Mouse (Mus musculus) heart, embryonic 15.5 days (tissue): ENCODE measurements around the gene Dctd. TPM values are rescaled to one million over a fixed set of nuclear protein-coding genes. Genes with fewer than 3 reads are reported as not detected.

ENCODE experiments used
- ATAC-seq: fragments of 200-750 bp; cut with Nextera tagmentation; replicated peaks from 2 replicates; pipeline ENCODE4 v1.8.0; 2017; ENCODE audit warnings: low read depth, moderate TSS enrichment; ENCODE audit not compliant: insufficient number of reproducible peaks, insufficient read depth, low FRiP score
- H3K27ac ChIP-seq: fragments of 300-500 bp; sonication (generic); 2 replicates; pipeline ENCODE4 v1.5.1; 2015; ENCODE audit warnings: mild to moderate bottlenecking, inconsistent platforms
- H3K27me3 ChIP-seq: fragments of 300-500 bp; sonication (generic); 2 replicates; pipeline ENCODE4 v1.6.1; 2015; ENCODE audit warnings: inconsistent platforms
- H3K36me3 ChIP-seq: fragments of 300-500 bp; sonication (generic); 2 replicates; pipeline ENCODE4 v1.6.1; 2015; ENCODE audit warnings: mild to moderate bottlenecking, inconsistent platforms
- H3K4me1 ChIP-seq: fragments of 300-500 bp; sonication (generic); replicated peaks from 2 replicates; pipeline ENCODE4 v1.6.1; 2015; ENCODE audit warnings: inconsistent platforms
- H3K4me2 ChIP-seq: fragments of 300-500 bp; sonication (generic); 2 replicates; pipeline ENCODE4 v1.6.1; 2015; ENCODE audit warnings: inconsistent platforms, mild to moderate bottlenecking, moderate library complexity
- H3K4me3 ChIP-seq: fragments of 300-500 bp; sonication (generic); 2 replicates; pipeline ENCODE4 v1.5.1; 2015; ENCODE audit warnings: mild to moderate bottlenecking, inconsistent platforms
- H3K9ac ChIP-seq: fragments of 300-500 bp; sonication (generic); 2 replicates; pipeline ENCODE4 v1.6.1; 2015; ENCODE audit warnings: mild to moderate bottlenecking, inconsistent platforms
- H3K9me3 ChIP-seq: fragments of 300-500 bp; sonication (generic); replicated peaks from 2 replicates; pipeline ENCODE4 v1.6.1; 2016; ENCODE audit warnings: inconsistent platforms
- WGBS: fragments of 180-500 bp; shearing (Covaris S2); methylation state at CpG from one replicate; pipeline ENCODE4 v1.1.7; 2015; ENCODE audit warnings: mixed read lengths; 5-methylcytosine and 5-hydroxymethylcytosine counted together
- polyA plus RNA-seq: library from polyadenylated mRNA; unstranded; fragments of >200 nt; fragmentation: Nextera tagmentation; extraction: Ambion mirVana; gene quantifications from 2 replicates; pipeline ENCODE4 v1.2.1, GENCODE M21; 2015

The Dctd gene
- polyA plus RNA-seq, result 21.0 and 26.2 TPM in 2 replicates

GRCm38 (mm10) chr8:48098792-48099191 is at the start of gene Dctd:
Gene Dctd (plus strand): TSS chr8:48099092.
- Histone ChIP-seq H3K9me3 (no peaks in the 10 kb centered on the region), H3K9ac (no peak within 1 kb of the TSS), H3K4me2 (peak within 1 kb of the TSS; percentile 59), H3K4me3 (0 out of 2 replicates have a peak within 1 kb of the TSS, but pooled peaks have one; percentile 32), H3K27me3 (0 out of 2 replicates have a peak, but pooled peaks cover 3% of the 10 kb centered on the region), H3K4me1 (peaks cover 7% of the 10 kb centered on the region; the same call in 1 of the 2 replicates), H3K27ac (no peak within 1 kb of the TSS), H3K36me3 (no peaks in the 10 kb centered on the region)
- no peak for ATAC-seq
- whole genome bisulfite sequencing, result 79% methylated on average over 12 of the region's 12 CpGs

DNA sequence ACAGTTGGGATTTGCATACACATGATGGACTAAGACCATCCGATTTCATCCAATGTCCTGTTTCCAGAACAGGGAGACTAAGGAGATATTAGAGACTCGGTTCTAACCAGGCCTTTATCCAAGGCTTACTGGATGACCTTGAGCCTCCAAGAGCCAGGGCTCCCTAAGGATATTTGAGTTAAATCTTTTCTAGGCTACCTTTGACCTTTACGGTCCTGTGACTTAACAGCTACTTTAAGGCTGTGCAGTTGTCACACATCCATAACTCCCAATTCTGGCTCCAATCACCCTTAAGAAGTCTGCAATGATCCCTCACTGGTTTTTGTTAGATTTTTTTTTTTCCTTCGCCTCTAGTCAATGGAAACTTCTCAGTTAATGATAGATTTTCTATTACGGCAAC is 45.3 kb upstream of the Dctd start:
- H3K9me3 ChIP-seq, result no peaks in the 10 kb centered on the region
- H3K4me3 ChIP-seq, result no peak overlapping the region
- H3K9ac ChIP-seq, result no peak overlapping the region
- H3K4me1 ChIP-seq, result no peaks in the 10 kb centered on the region
- no peaks in the 10 kb centered on the region for H3K27me3 ChIP-seq
- 85% methylated on average over 5 of the region's 5 CpGs for whole genome bisulfite sequencing
- ATAC-seq, result no peak
- H3K27ac ChIP-seq, result no peak overlapping the region
- H3K4me2 ChIP-seq, result no peak overlapping the region
- H3K36me3 ChIP-seq, result no peaks in the 10 kb centered on the region

DNA sequence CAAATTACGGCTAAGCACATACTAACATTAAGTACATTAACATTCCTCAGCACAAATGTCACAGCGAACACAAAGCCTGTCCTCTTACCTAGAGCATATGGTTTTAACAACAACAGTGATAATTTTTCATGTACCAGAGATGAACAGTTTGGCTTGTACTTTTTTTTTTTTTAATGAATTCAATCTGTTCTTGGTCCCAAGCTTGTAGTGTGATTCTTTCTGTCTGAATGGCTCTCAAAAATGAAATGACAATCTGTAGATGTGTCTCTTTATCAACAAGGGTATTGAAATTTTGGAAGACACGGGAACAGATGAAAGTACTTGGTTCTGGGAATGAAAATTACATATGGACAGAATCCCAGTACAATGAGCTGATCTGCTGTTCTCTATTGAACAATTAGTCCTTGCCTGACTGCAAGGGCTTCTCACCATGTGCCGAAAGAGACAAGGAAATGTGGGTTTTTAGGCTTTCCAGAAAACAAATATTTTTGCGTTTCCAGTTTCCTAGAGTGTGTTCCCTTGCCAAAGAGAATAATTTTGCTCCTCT is 35.3 kb upstream of the Dctd start:
- WGBS, result 76% methylated on average over 5 of the region's 5 CpGs
- H3K4me3 ChIP-seq, result no peak overlapping the region

GRCm38 (mm10) chr8:48074149-48074548 is 24.7 kb upstream of the Dctd start:
- 85% methylated on average over 2 of the region's 2 CpGs for WGBS
- H3K9ac ChIP-seq, result no peak overlapping the region
- no peaks in the 10 kb centered on the region for H3K27me3 ChIP-seq
- H3K27ac ChIP-seq, result no peak overlapping the region
- ATAC-seq, result no peak
- no peak overlapping the region for H3K4me3 ChIP-seq
- no peaks in the 10 kb centered on the region for H3K9me3 ChIP-seq
- H3K36me3 ChIP-seq, result no peaks in the 10 kb centered on the region
- no peaks in the 10 kb centered on the region for H3K4me1 ChIP-seq
- no peak overlapping the region for H3K4me2 ChIP-seq

More for the DNA sequence above, 35.3 kb upstream of the Dctd start:
- H3K9me3 ChIP-seq, result no peaks in the 10 kb centered on the region
- no peak overlapping the region for H3K9ac ChIP-seq
- H3K27ac ChIP-seq, result no peak overlapping the region
- no peak for ATAC-seq
- no peaks in the 10 kb centered on the region for H3K27me3 ChIP-seq
- no peaks in the 10 kb centered on the region for H3K36me3 ChIP-seq
- no peaks in the 10 kb centered on the region for H3K4me1 ChIP-seq
- no peak overlapping the region for H3K4me2 ChIP-seq

GRCm38 (mm10) chr8:48082343-48082742 is 16.5 kb upstream of the Dctd start:
- ATAC-seq, result no peak
- WGBS, result 72% methylated on average over 10 of the region's 10 CpGs
- no peak overlapping the region for H3K4me2 ChIP-seq

DNA sequence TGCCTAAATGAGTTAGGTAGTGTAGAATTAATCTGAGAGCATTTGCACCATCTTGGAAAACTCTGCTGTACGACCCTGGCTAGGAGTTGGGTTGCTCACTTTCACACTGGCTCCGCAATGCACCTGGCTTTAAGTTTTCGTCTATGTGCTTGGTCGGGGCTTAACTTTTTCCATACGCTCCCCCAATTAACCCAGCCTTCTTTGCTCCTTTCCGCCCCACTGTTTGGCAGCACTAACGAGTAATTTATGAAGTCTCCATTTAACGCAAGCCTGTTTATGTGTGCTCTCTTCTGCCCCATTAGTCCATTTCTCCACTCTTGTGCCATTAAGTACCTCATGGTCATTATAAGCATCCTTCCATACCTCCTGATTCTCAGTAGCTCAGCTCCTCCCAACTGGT is 8.2 kb upstream of the Dctd start:
- Histone ChIP-seq H3K9me3 (no peaks in the 10 kb centered on the region), H3K27ac (no peak overlapping the region), H3K9ac (no peak overlapping the region), H3K4me3 (no peak overlapping the region), H3K27me3 (no peaks in the 10 kb centered on the region), H3K4me1 (no peaks in the 10 kb centered on the region), H3K4me2 (no peak overlapping the region), H3K36me3 (no peaks in the 10 kb centered on the region)
- 85% methylated on average over 8 of the region's 8 CpGs for WGBS
- ATAC-seq, result no peak

More at GRCm38 (mm10) chr8:48082343-48082742, 16.5 kb upstream of the Dctd start:
- Histone ChIP-seq H3K4me1 (no peaks in the 10 kb centered on the region), H3K9ac (no peak overlapping the region), H3K9me3 (no peaks in the 10 kb centered on the region), H3K27ac (no peak overlapping the region), H3K4me3 (no peak overlapping the region), H3K36me3 (no peaks in the 10 kb centered on the region), H3K27me3 (no peaks in the 10 kb centered on the region)

DNA sequence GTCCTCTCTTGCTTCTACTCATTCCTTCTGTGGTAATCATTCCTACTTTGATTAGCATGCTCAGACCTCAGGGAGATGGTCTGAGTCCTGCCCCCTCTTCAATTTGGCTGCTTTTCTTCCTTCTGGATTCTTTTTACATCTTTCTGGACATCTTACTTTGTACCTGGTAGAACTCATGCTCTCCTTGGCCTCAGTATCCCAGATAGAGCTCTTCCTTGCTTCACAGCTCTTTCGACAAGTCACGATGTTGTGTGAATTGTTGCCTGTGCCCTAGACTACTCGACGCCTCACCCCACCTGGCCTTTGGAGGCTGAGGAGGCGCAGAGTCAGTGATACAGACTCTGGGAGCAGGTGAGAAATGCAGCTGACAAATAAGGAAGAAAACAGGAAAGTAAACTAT is 3.5 kb upstream of the Dctd start:
- H3K36me3 ChIP-seq, result no peaks in the 10 kb centered on the region
- H3K27ac ChIP-seq, result no peak overlapping the region
- no peak for ATAC-seq
- peaks cover 7% of the 10 kb centered on the region; the same call in 1 of the 2 replicates for H3K4me1 ChIP-seq
- H3K4me3 ChIP-seq, result no peak overlapping the region
- H3K4me2 ChIP-seq, result no peak overlapping the region
- H3K9ac ChIP-seq, result no peak overlapping the region
- H3K9me3 ChIP-seq, result no peaks in the 10 kb centered on the region
- whole genome bisulfite sequencing, result 82% methylated on average over 5 of the region's 5 CpGs
- 0 out of 2 replicates have a peak, but pooled peaks cover 3% of the 10 kb centered on the region for H3K27me3 ChIP-seq

GRCm38 (mm10) chr8:48097131-48097794 is 1.6 kb upstream of the Dctd start:
- H3K36me3 ChIP-seq, result no peaks in the 10 kb centered on the region
- no peaks in the 10 kb centered on the region for H3K9me3 ChIP-seq
- H3K4me2 ChIP-seq, result peak overlapping the region; percentile 59
- peaks cover 7% of the 10 kb centered on the region; the same call in 1 of the 2 replicates for H3K4me1 ChIP-seq
- 13% methylated on average over 21 of the region's 21 CpGs for WGBS
- 0 out of 2 replicates have a peak, but pooled peaks cover 3% of the 10 kb centered on the region for H3K27me3 ChIP-seq
- peak; percentile 82 for ATAC-seq
- peak overlapping the region; percentile 29; the same call in 1 of the 2 replicates for H3K9ac ChIP-seq
- H3K27ac ChIP-seq, result no peak overlapping the region
- peak overlapping the region; percentile 32 for H3K4me3 ChIP-seq

DNA sequence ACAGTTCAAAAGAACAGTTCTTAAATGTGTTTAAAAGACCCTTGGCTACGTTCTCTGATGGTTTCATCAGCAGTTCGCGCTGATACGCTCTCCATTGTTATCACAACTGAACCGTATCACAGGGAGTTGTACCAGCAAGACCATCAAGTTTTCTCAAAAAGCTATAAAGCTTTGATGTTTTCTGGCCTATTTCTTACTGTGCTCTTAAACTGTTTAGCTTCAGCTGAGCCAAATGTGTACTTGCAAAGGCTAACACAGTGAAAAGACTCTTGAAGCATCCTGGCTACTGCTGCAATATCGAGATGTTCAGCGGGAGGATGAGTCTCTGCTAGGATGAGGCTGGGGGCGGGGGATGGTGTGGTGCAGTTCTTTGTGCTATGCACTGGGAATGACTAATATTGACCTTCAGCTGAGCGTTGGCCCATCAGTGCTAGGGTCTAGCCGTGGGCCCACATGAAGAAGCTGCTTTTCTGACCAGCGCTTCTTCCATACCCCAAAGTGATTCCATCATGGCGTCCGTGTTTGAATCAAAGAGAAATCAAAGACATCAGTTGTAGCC is 732 bp upstream of the Dctd start:
- Histone ChIP-seq H3K9me3 (no peaks in the 10 kb centered on the region), H3K4me1 (peaks cover 7% of the 10 kb centered on the region; the same call in 1 of the 2 replicates), H3K27me3 (0 out of 2 replicates have a peak, but pooled peaks cover 3% of the 10 kb centered on the region), H3K27ac (no peak overlapping the region), H3K36me3 (no peaks in the 10 kb centered on the region), H3K4me3 (0 out of 2 replicates have a peak overlapping the region, but pooled peaks have one; percentile 32), H3K9ac (no peak overlapping the region), H3K4me2 (peak overlapping the region; percentile 59)
- no peak for ATAC-seq
- 71% methylated on average over 13 of the region's 13 CpGs for WGBS

DNA sequence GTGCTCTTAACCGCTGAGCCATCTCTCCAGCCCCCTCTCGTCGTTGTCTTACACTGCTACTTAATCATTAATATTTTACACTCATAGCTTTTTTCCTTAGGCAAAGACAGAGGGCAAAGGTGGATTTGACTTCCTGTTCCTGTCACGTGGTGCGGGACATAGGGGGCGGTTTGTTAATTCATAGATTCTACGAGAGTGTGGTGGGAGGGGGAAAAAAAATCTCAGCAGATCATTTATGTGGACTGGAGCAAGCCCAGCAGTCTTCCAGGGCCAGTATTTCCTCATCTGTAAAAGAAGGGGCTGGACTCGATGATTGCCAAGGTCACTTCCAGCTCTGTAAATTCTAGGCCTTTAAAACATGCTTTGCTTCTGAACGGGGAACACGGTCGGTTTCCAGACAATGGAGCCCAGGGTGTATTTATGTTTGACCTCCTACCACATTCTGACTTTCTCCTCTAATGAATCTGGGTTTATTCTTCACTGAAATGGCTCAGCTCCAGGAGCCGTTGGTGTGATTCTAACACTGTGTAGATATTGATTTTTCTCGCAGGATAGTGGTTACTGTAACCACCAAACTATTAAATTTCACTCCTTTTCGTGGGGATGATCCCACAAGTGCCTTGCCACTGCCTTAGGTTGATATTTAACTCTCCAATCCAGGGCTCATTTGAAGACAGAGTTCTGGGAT is 1.4 kb downstream of the Dctd start:
- Histone ChIP-seq H3K4me2 (no peak overlapping the region), H3K4me1 (peaks cover 7% of the 10 kb centered on the region; the same call in 1 of the 2 replicates), H3K27ac (no peak overlapping the region), H3K36me3 (no peaks in the 10 kb centered on the region), H3K9ac (no peak overlapping the region), H3K27me3 (0 out of 2 replicates have a peak, but pooled peaks cover 3% of the 10 kb centered on the region), H3K9me3 (peaks cover 9% of the 10 kb centered on the region; the same call in 1 of the 2 replicates), H3K4me3 (no peak overlapping the region)
- no peak for ATAC-seq
- 79% methylated on average over 14 of the region's 14 CpGs for whole genome bisulfite sequencing

DNA sequence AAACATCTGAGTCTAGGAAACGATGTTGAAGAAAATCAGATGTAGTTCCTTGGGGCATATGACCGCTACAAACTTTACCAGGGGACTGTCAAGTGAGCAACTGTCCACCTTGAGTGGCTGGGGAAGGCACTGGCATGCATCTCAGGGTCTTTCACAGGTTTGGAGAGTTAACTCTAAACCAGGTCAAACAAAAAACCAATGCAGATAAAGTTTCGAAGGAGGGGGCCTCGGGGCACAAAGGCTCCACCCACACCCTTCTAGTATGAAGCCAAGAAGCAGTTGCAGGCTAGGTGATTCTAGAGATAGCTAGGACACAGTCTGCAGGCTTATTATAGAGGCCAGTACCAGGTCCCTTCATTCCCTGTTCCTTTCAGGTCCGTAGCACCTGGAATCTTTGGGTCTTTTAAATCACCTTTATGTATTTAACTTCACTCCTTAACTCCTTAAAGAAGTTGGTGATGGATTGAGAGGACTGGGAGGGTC is 10.5 kb downstream of the Dctd start:
- Histone ChIP-seq H3K9ac (peak overlapping the region; percentile 75), H3K27me3 (no peaks in the 10 kb centered on the region), H3K4me2 (peak overlapping the region; percentile 91), H3K27ac (no peak overlapping the region), H3K9me3 (peaks cover 8% of the 10 kb centered on the region; the same call in 1 of the 2 replicates), H3K4me3 (peak overlapping the region; percentile 88), H3K36me3 (0 out of 2 replicates have a peak, but pooled peaks cover 4% of the 10 kb centered on the region), H3K4me1 (peaks cover 9% of the 10 kb centered on the region)
- 0 out of 2 replicates have a peak, but pooled peaks have one; percentile 15 for ATAC-seq
- 27% methylated on average over 5 of the region's 5 CpGs for WGBS
